Mouse (Mus musculus): ENCODE data around the gene Plvap.
"Not testable (repeated sequence)": the region's sequence is repeated elsewhere in the genome, so short reads cannot be mapped to it uniquely, and the experiment has no call there.

Plvap gene

GRCm38 (mm10) chr8:71511644-71512043 lies at the start of gene Plvap:
Gene Plvap, minus strand, starts transcription at chr8:71511752.
- DNase-seq (ENCODE audit: low spot score in 2 of 2), result no peak

DNA sequence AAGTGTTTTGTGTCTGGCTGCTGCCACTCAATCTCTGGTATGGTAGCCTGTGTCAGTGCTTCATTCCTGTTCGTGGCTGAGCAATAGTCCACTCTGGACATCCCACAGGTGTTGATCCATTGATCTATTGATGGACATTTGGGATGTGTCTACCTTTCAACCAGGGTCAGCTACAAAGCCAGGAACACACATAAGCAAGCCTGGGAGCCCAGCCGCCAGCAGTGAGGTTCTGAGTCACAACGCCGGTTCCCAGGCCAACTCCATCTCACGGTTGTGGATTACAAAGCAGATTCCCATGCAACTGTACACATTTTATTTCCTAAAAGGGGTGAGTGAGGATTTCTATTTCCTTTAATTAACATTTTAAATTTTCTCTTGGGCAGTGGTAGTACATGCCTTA lies 49.2 kb upstream of the Plvap start:
- DNase-seq (ENCODE audit: low spot score in 2 of 2), result no peak

- no peak for DNase-seq (ENCODE audit: low spot score in 2 of 2)
Observed at GRCm38 (mm10) chr8:71560071-71560470, 48.5 kb upstream of the Plvap start.

GRCm38 (mm10) chr8:71558958-71559690 lies 47.6 kb upstream of the Plvap start:
- no peak for DNase-seq (ENCODE audit: low spot score in 2 of 2)

GRCm38 (mm10) chr8:71558071-71558957 lies 46.8 kb upstream of the Plvap start, which contains the start of gene Tmem221:
Gene Tmem221, minus strand, starts transcription at chr8:71558871.
- DNase-seq (ENCODE audit: low spot score in 2 of 2), result no peak

DNA sequence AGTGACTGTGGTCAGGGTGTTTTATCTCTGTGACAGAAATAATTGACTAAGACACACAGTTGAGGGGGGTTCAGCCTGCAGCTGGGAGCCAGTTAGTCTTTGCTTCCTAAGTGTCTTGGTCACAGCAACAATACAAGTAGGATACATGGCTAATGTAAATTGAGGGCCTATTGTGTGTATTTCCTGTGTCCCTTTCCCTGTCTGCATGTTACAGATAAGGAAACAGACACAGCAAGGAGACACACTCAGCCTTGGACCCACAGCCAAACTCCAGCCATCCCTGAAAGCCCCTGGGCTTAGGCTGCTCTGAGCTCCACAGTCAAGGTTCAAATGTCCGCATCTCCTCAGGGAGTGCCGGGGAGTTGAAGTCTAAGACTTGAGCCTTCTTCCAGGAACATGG lies 43.1 kb upstream of the Plvap start:
- no peak for DNase-seq (ENCODE audit: low spot score in 2 of 2)

DNA sequence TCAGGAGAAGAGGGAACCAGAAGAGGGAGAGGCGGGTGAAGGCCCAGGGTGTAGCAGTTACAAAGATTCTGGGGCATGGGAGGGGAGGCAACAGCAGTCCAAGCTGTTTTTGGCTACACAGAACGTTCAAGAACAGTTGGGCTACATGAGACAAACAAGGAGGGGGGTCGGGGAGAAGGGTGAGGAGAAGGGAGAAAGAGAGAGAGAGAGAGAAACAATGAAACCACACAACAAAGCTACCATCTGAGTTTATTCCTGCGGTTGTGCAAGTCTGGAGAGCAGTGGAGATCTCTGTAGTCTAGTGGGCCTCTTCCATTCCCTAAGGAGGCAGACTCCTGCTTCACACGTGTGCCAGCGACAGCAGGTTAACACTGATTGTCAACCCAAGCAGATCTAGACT lies 42.4 kb upstream of the Plvap start:
- DNase-seq (ENCODE audit: low spot score in 2 of 2), result no peak

GRCm38 (mm10) chr8:71552770-71553169 lies 41.2 kb upstream of the Plvap start:
- no peak for DNase-seq (ENCODE audit: low spot score in 2 of 2)

DNA sequence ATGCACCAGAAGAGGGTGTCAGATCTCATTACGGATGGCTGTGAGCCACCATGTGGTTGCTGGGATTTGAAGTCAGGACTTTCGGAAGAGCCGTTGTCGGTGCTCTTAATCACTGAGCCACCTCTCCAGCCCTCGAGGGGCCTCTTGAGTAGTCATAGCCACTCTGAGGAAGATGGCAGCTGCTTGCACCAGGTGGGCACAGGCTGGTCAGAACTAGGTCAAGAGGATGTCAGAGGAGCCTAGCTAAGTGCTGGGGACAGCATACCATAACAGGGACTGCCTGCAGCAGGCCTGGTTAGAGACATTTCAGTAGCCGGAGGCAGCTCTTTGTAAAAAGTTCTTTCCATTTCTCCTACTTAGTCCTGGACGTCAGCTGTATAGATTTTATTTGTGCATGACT lies 39.2 kb upstream of the Plvap start:
- no peak for DNase-seq (ENCODE audit: low spot score in 2 of 2)

- DNase-seq (ENCODE audit: low spot score in 2 of 2), result no peak
Observed at GRCm38 (mm10) chr8:71547590-71547989, 36.0 kb upstream of the Plvap start.

- DNase-seq (ENCODE audit: low spot score in 2 of 2), result no peak
Observed at GRCm38 (mm10) chr8:71545053-71545452, 33.5 kb upstream of the Plvap start.

DNA sequence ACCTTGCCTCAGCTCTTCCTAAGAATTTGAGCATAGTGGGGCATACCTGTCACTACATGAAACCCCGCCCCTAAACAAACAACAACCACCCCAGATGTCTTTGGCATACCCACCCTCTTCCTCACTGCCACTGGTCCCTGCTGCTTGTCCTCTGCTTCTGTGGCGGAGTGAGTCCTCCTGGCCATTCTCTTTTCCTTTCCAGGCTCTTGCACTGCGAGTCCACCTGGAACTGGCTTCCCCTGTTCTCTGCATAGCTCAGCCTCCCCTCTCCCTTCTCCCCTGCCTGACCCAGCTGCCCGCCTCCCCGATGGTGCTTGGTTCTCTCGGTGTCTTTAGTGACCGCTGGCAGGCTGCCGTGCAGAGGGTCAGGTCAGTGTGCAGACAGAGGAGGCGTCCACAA lies 32.2 kb upstream of the Plvap start:
- DNase-seq (ENCODE audit: low spot score in 2 of 2), result no peak

GRCm38 (mm10) chr8:71542632-71543343 lies 31.2 kb upstream of the Plvap start, which contains the start of gene Mvb12a:
Gene Mvb12a, plus strand, starts transcription at chr8:71542922.
- DNase-seq (ENCODE audit: low spot score in 2 of 2), result peak; percentile 95 to 97

GRCm38 (mm10) chr8:71537028-71537867 lies 25.7 kb upstream of the Plvap start, which contains the start of gene Bst2:
Gene Bst2, minus strand, starts transcription at chr8:71537456.
- peak in 1 of 2 experiments; percentile 37 for DNase-seq (ENCODE audit: low spot score in 2 of 2)

GRCm38 (mm10) chr8:71535663-71536062 lies 24.1 kb upstream of the Plvap start:
- DNase-seq (ENCODE audit: low spot score in 2 of 2), result no peak

DNA sequence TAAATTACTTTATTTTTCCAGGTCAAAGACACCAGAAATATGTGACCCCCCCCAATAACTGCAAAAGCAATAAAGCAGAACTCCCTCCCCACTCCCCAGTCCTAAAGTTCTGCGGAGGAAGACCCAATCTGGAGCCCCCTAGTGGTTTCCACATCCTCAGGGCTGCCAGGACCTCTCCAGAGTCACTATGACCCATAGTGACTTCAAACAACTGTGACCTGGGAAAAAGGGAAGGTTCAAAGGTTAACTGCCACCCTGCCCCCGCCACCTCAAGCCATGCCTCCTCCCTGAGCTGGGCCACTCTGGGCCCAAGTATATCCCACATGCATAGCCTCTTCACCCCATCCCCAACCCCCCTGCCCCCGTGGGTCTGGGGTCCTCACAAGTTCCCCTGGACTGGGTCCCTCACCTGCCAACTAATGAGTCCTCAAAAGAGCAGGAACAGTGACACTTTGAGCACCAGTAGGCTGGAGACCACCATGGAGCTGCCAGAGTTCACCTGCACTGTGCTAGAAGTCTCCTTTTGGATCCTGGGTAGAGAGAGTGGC lies 22.8 kb upstream of the Plvap start:
- no peak for DNase-seq (ENCODE audit: low spot score in 2 of 2)

DNA sequence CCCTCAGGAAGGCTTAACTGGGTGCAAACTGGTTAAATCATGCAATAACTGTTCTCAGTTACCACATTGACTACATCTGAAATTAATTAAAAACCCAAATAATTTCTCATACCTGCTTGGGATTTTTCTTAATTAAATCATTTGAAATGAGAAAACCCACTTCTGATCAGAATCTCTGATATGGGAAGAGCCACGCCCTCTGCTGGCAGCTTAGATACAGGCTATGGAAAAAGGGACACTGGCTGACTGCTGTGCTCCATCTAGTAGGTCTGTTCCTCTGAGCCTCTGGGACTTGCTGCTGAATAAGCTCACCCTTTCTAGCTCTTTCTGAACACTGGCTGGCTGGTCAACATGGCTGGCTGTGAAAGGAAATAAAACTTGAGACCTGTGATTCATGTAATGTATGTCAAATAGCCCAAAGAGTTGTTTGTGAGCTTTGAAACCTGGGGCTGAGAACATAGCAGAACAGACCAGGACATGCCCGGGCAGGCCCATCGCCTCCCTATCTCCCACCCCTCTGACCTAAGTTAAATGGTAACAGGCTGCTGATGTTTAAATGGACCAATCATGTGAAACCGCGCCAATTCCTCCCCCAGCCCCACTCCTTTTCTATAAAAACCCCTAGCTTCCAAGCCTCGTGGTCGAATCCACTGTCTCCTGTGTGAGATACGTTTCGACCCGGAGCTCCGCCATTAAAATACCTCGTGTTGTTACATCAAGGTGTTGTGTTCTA lies 19.3 kb upstream of the Plvap start:
- DNase-seq (ENCODE audit: low spot score in 2 of 2), result not testable (repeated sequence)

DNA sequence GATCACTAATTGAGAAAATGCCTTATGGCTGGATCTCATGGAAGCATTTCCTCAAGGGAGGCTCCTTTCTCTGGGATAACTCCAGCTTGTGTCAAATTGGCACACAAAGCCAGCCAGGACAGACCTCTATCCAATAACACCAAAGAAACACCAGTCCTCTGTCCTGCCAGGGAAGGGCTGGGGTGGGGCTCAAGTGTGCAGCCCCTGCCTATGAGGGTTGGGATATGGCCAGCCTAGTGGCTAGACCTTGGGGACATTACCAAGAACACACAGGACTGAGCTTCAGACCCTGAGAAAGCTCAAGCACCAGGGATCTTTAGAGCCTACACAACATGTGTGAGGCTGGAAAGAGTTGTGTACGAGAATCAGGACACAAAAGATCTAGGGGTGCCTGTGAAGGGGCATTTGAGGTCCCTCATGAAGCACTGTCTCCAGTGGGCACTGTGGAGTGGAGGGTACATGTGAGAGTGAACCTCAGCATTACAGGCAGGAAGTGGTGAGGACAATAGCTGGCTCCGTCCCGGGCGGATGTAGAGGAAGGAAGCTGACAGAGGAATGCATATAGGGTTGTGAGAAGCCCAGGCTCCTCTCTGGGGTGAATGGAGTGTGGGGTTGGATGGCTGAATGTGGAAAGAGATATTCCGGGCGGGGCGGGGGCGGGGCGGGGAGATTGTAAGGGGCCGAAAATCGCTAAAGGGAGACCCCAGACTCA lies 17.0 kb upstream of the Plvap start:
- no peak for DNase-seq (ENCODE audit: low spot score in 2 of 2)

- no peak for DNase-seq (ENCODE audit: low spot score in 2 of 2)
Observed at GRCm38 (mm10) chr8:71527162-71527870, 15.8 kb upstream of the Plvap start.

Measured in frontal cortex, postnatal 14 days (tissue).